Mouse (Mus musculus) heart, embryonic 11.5 days (tissue): ENCODE measurements around the gene Mcrip2. TPM values are rescaled to one million over a fixed set of nuclear protein-coding genes. Genes with fewer than 3 reads are reported as not detected.

Experiments used
- ATAC-seq: fragments of 200-750 bp; cut with Nextera tagmentation; replicated peaks from 2 replicates; pipeline ENCODE4 v1.8.0; 2017; ENCODE audit warnings: moderate library complexity; ENCODE audit not compliant: insufficient number of reproducible peaks, low FRiP score, low TSS enrichment
- H3K27ac ChIP-seq: fragments of 300-500 bp; sonication (generic); 2 replicates; pipeline ENCODE4 v1.5.1; 2014; ENCODE audit warnings: mild to moderate bottlenecking, low read depth, low read length
- H3K27me3 ChIP-seq: fragments of 300-500 bp; sonication (generic); 2 replicates; pipeline ENCODE4 v1.6.1; 2014; ENCODE audit warnings: mild to moderate bottlenecking, low read length, mixed read lengths; ENCODE audit not compliant: control insufficient read depth, insufficient read depth
- H3K36me3 ChIP-seq: fragments of 300-500 bp; sonication (generic); 2 replicates; pipeline ENCODE4 v1.6.1; 2014; ENCODE audit warnings: mild to moderate bottlenecking, low read length, moderate library complexity, mixed read lengths; ENCODE audit not compliant: control insufficient read depth, insufficient read depth
- H3K4me1 ChIP-seq: fragments of 300-500 bp; sonication (generic); 2 replicates; pipeline ENCODE4 v1.6.1; 2014; ENCODE audit warnings: low read length; ENCODE audit not compliant: control insufficient read depth, insufficient read depth
- H3K4me2 ChIP-seq: fragments of 300-500 bp; sonication (generic); 2 replicates; pipeline ENCODE4 v1.6.1; 2014; ENCODE audit warnings: mild to moderate bottlenecking, moderate library complexity
- H3K4me3 ChIP-seq: fragments of 300-500 bp; sonication (generic); 2 replicates; pipeline ENCODE4 v1.5.1; 2014; ENCODE audit warnings: low read depth, low read length
- H3K9ac ChIP-seq: fragments of 300-500 bp; sonication (generic); 2 replicates; pipeline ENCODE4 v1.6.1; 2014; ENCODE audit warnings: mild to moderate bottlenecking, low read depth, low read length, moderate library complexity
- H3K9me3 ChIP-seq: fragments of 300-500 bp; sonication (generic); replicated peaks from 2 replicates; pipeline ENCODE4 v1.6.1; 2016; ENCODE audit warnings: low read length; ENCODE audit not compliant: control insufficient read depth
- WGBS: fragments of 180-500 bp; shearing (Covaris S2); extraction: QIAGEN DNeasy Blood & Tissue Kit; methylation state at CpG from one replicate; pipeline ENCODE4 v1.1.7; 2014; ENCODE audit not compliant: insufficient replicate concordance; 5-methylcytosine and 5-hydroxymethylcytosine counted together
- polyA plus RNA-seq: library from polyadenylated mRNA; unstranded; fragments of >200 nt; fragmentation: Nextera tagmentation; extraction: Ambion mirVana; gene quantifications from 2 replicates; pipeline ENCODE4 v1.2.1, GENCODE M21; 2014

Mcrip2 gene
- polyA plus RNA-seq, 1 experiment from 2014 or later: 168 TPM

DNA sequence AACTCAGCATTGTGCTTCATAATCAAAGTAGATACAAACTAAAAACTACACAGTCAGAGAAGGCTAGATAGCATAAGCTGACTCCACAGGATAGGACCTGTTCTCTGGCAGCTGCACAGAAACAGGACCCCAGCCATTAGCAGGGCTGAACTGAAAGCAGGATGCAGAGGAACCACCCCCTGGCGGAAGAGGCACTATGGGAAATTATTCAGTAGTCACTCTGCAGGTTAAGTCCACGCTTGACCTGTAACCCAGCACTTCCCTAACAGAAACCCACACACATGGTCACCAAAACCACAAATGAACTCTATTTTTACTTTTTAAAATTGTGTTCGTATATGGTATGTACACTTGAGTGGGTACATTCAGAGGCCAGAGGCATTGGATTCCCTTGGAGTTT lies 34.5 kb upstream of the Mcrip2 start:
- H3K4me3 ChIP-seq: no peak overlapping the region
- ATAC-seq: no peak
- H3K4me1 ChIP-seq: no peaks in the 10 kb centered on the region
- H3K4me2 ChIP-seq: no peak overlapping the region
- 72% methylated on average over 3 of the region's 3 CpGs for WGBS
- H3K9me3 ChIP-seq: no peaks in the 10 kb centered on the region
- H3K27me3 ChIP-seq: no peaks in the 10 kb centered on the region
- H3K9ac ChIP-seq: no peak overlapping the region
- H3K27ac ChIP-seq: no peak overlapping the region
- no peaks in the 10 kb centered on the region; the same call in 1 of the 2 replicates for H3K36me3 ChIP-seq

DNA sequence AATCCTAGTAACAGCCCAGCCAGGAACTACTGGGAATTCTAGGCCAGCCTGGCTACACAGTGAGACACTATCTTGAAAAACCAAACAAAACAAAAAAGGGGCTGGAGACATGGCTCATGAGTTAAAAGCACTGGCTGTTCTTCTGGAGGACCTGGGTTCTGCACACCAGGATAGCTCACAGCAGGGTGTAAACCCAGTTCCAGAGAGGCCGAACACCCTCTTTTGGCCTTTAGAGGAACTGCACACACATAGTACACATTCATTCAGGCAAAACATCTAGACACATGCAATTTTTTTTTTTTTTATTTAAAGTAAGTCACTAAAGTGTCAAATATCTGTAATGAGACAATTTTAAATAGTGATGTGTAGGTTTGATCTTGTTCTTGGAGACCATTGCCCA lies 31.6 kb upstream of the Mcrip2 start:
- Histone ChIP-seq H3K9ac (no peak overlapping the region), H3K36me3 (no peaks in the 10 kb centered on the region; the same call in 1 of the 2 replicates), H3K4me2 (no peak overlapping the region), H3K4me1 (0 out of 2 replicates have a peak, but pooled peaks cover 5% of the 10 kb centered on the region), H3K27me3 (no peaks in the 10 kb centered on the region), H3K9me3 (no peaks in the 10 kb centered on the region), H3K4me3 (no peak overlapping the region), H3K27ac (no peak overlapping the region)
- 86% methylated on average over 1 of the region's 1 CpGs for WGBS
- no peak for ATAC-seq

DNA sequence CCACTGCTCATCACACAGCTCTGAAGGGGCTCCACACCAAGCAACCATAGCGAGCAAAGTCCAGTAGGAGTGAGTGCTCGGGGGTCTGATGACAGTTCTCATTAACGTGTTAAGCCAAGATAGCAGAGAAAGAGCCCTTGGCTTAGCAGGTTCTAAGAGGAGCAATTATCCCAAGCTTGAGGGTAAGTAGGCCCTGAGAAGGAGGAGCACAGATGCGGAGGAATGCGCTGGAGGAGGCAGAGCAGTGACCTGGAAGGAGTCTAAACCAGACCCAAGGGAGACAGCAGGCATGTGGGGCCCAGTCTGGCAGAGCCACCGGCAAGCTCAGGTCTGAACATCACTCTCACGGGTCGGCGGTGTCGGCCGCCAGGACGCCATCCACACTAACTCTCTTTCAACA lies 27.3 kb upstream of the Mcrip2 start:
- no peak overlapping the region for H3K4me3 ChIP-seq

GRCm38 (mm10) chr17:25895415-25895814 lies 26.9 kb upstream of the Mcrip2 start:
- Histone ChIP-seq H3K27me3 (no peaks in the 10 kb centered on the region), H3K27ac (no peak overlapping the region), H3K4me2 (no peak overlapping the region), H3K9me3 (no peaks in the 10 kb centered on the region), H3K36me3 (no peaks in the 10 kb centered on the region; the same call in 1 of the 2 replicates), H3K9ac (no peak overlapping the region), H3K4me1 (0 out of 2 replicates have a peak, but pooled peaks cover 5% of the 10 kb centered on the region), H3K4me3 (no peak overlapping the region)
- 24% methylated on average over 2 of the region's 2 CpGs for WGBS
- no peak for ATAC-seq

More for the DNA sequence above, 27.3 kb upstream of the Mcrip2 start:
- no peaks in the 10 kb centered on the region for H3K27me3 ChIP-seq
- no peaks in the 10 kb centered on the region; the same call in 1 of the 2 replicates for H3K36me3 ChIP-seq
- H3K4me2 ChIP-seq: no peak overlapping the region
- H3K27ac ChIP-seq: no peak overlapping the region
- 63% methylated on average over 12 of the region's 12 CpGs for WGBS
- no peak for ATAC-seq
- no peak overlapping the region for H3K9ac ChIP-seq
- H3K9me3 ChIP-seq: no peaks in the 10 kb centered on the region
- H3K4me1 ChIP-seq: 0 out of 2 replicates have a peak, but pooled peaks cover 5% of the 10 kb centered on the region

DNA sequence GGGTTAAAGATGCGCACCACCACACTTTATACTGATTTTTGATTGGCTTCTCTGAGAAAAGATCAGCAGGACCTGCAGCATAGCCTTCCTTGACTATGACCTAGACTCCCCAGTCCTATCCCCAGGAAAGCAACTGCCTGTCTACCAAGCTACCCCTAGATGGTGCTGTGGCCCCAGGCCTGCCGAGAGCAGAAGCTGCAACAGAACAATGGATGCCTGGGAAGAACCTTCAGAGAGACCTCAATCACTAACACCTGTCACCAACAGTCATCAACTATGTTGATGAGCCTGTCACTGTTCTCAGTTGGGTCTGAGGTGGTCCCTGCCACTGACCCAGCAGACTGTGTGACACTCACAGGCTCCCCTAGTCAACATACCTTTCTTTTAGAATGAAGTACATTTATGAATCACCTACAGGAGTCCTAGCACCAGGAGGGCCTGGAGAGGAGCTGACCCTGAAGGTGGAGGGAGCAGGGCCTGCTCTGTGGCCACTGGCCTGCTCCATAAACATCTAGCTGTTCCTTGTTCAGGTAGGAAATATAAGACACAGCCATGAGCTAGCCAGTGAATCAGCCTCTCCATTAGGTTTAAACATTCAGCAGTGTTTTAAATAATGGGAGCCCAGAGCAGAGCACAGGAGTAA lies 25.5 kb upstream of the Mcrip2 start:
- Histone ChIP-seq H3K27ac (no peak overlapping the region), H3K4me1 (0 out of 2 replicates have a peak, but pooled peaks cover 5% of the 10 kb centered on the region), H3K27me3 (no peaks in the 10 kb centered on the region), H3K36me3 (no peaks in the 10 kb centered on the region), H3K4me2 (no peak overlapping the region), H3K4me3 (no peak overlapping the region), H3K9ac (no peak overlapping the region), H3K9me3 (no peaks in the 10 kb centered on the region)
- ATAC-seq: no peak
- 21% methylated on average over 2 of the region's 2 CpGs for WGBS

DNA sequence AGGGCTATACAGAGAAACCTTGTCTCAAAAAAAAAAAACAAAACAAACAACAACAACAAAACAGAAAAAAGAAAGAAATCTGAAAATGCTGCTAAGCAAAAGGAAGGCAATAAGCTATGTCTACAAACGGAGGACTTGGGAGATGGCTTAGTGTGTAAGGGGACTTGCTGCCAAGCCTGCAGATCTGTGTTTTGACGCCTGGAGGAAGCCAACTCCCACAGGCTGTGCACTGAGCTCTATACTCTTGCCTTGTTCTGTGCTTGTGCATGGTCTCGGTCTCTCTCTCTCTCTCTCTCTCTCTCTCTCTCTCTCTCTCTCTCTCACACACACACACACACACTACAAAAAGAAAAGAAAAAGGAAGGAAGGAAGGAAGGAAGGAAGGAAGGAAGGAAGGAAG lies 20.3 kb upstream of the Mcrip2 start:
- WGBS: 77% methylated on average over 3 of the region's 3 CpGs
- peaks cover 3% of the 10 kb centered on the region; the same call in 1 of the 2 replicates for H3K36me3 ChIP-seq
- no peak overlapping the region for H3K27ac ChIP-seq
- H3K27me3 ChIP-seq: no peaks in the 10 kb centered on the region
- H3K9me3 ChIP-seq: no peaks in the 10 kb centered on the region
- H3K9ac ChIP-seq: no peak overlapping the region
- H3K4me2 ChIP-seq: no peak overlapping the region
- no peak for ATAC-seq
- no peak overlapping the region for H3K4me3 ChIP-seq
- H3K4me1 ChIP-seq: no peaks in the 10 kb centered on the region

DNA sequence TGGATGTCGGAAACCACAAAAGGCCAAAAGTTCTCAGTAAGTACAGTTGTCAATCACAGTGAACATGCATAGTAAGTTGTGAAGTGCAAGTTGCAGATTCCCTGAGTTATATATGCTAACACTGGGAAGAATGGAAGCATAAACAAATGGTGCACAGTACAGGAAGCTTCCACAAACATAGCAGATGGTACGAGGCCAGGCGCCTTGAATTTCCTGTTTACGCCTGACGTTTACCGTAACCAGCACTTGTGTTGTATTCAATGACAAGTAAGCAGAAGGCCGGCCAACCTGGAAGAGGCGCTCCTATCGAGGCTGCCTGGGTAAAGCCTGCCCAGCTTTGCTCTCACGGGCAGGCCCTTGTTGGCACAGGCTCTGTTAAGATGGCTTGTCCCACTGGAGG lies 18.9 kb upstream of the Mcrip2 start:
- H3K9ac ChIP-seq: no peak overlapping the region
- no peak overlapping the region for H3K4me2 ChIP-seq
- peaks cover 7% of the 10 kb centered on the region; the same call in 1 of the 2 replicates for H3K36me3 ChIP-seq
- no peaks in the 10 kb centered on the region for H3K4me1 ChIP-seq
- H3K4me3 ChIP-seq: no peak overlapping the region
- WGBS: 81% methylated on average over 10 of the region's 10 CpGs
- no peak for ATAC-seq
- H3K27ac ChIP-seq: no peak overlapping the region
- H3K27me3 ChIP-seq: no peaks in the 10 kb centered on the region
- no peaks in the 10 kb centered on the region for H3K9me3 ChIP-seq

- Histone ChIP-seq H3K4me2 (no peak overlapping the region), H3K4me3 (no peak overlapping the region), H3K27ac (no peak overlapping the region), H3K9ac (no peak overlapping the region), H3K4me1 (peaks cover 5% of the 10 kb centered on the region), H3K27me3 (no peaks in the 10 kb centered on the region), H3K9me3 (no peaks in the 10 kb centered on the region), H3K36me3 (peaks cover 7% of the 10 kb centered on the region; the same call in 1 of the 2 replicates)
- no peak for ATAC-seq
Observed at GRCm38 (mm10) chr17:25886806-25887205, 18.2 kb upstream of the Mcrip2 start.

DNA sequence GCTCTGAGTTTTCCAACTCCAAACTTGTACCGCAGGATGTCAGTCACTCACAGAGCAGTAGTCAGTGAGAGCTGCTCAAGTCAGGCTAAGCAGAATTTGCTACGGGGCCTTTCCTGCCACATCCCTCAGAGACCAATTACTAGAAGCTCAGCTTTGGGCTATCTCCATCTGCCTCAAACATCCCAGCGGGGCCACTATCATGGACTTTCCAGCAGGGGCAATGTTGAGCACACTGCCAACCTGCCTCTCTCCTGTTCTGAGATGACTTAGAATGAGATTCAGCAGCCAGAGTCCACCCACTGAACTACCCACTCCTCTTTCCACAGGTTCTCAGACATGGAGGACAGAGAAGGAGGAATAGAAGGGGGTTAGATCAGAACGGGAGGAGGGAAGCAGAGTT lies 17.1 kb upstream of the Mcrip2 start:
- H3K9me3 ChIP-seq: no peaks in the 10 kb centered on the region
- H3K9ac ChIP-seq: no peak overlapping the region
- no peaks in the 10 kb centered on the region for H3K27me3 ChIP-seq
- H3K27ac ChIP-seq: no peak overlapping the region
- no peak for ATAC-seq
- no peak overlapping the region for H3K4me3 ChIP-seq
- peaks cover 10% of the 10 kb centered on the region; the same call in 1 of the 2 replicates for H3K36me3 ChIP-seq
- no peak overlapping the region for H3K4me2 ChIP-seq
- H3K4me1 ChIP-seq: peaks cover 16% of the 10 kb centered on the region
- WGBS: 65% methylated on average over 4 of the region's 4 CpGs
